Mouse (Mus musculus) urinary bladder, adult 2 months (tissue): ENCODE measurements at regions not wholly inside any gene's neighbourhood (a gene's known extent, or its start where the extent isn't known, plus 50 kb on each side); places are given as distances from the start of the nearest gene placed in this dataset.
A peak's percentile ranks its signal among the peaks of the same experiment; 100 is the strongest.

Source experiments
- DNase-seq: peaks from one replicate; pipeline ENCODE4 v3.0.0; 2022; ENCODE audit warnings: low spot score

- DNase-seq, result no peak
These were observed 62.5 kb downstream of the Arrdc4 start for GRCm38 (mm10) chr7:68686396-68687139.

GRCm38 (mm10) chr7:68682929-68683643 is 66.0 kb downstream of the Arrdc4 start:
- DNase-seq, result no peak

GRCm38 (mm10) chr7:68682318-68682728 is 66.7 kb downstream of the Arrdc4 start:
- no peak for DNase-seq

GRCm38 (mm10) chr7:68679770-68680169 is 69.3 kb downstream of the Arrdc4 start:
- no peak for DNase-seq

GRCm38 (mm10) chr7:68667790-68668732 is 81.0 kb downstream of the Arrdc4 start:
- DNase-seq, result no peak

- DNase-seq, result no peak
These were observed 81.8 kb downstream of the Arrdc4 start for GRCm38 (mm10) chr7:68667215-68667614.

- DNase-seq, result no peak
These were observed 92.7 kb downstream of the Arrdc4 start for GRCm38 (mm10) chr7:68656354-68656753.

- no peak for DNase-seq
These were observed 95.5 kb downstream of the Arrdc4 start for GRCm38 (mm10) chr7:68653534-68653933.

- no peak for DNase-seq
These were observed 97.6 kb downstream of the Arrdc4 start for GRCm38 (mm10) chr7:68651418-68651817.

- DNase-seq, result no peak
These were observed 111.4 kb downstream of the Arrdc4 start for GRCm38 (mm10) chr7:68637556-68638215.

GRCm38 (mm10) chr7:68621080-68621479 is 128.0 kb downstream of the Arrdc4 start:
- DNase-seq, result no peak

- DNase-seq, result no peak
These were observed 138.5 kb downstream of the Arrdc4 start for GRCm38 (mm10) chr7:68610499-68610898.

- DNase-seq, result no peak
These were observed 141.9 kb downstream of the Arrdc4 start for GRCm38 (mm10) chr7:68607170-68607569.

GRCm38 (mm10) chr7:68606278-68606677 is 142.8 kb downstream of the Arrdc4 start:
- no peak for DNase-seq

- DNase-seq, result no peak
These were observed 145.3 kb downstream of the Arrdc4 start for GRCm38 (mm10) chr7:68603711-68604110.

- no peak for DNase-seq
These were observed 147.0 kb downstream of the Arrdc4 start for GRCm38 (mm10) chr7:68602003-68602402.

- DNase-seq, result no peak
These were observed 155.0 kb downstream of the Arrdc4 start for GRCm38 (mm10) chr7:68594017-68594386.

GRCm38 (mm10) chr7:68593344-68594016 is 155.6 kb downstream of the Arrdc4 start:
- DNase-seq, result no peak

- DNase-seq, result no peak
These were observed 166.3 kb downstream of the Arrdc4 start for GRCm38 (mm10) chr7:68582540-68583325.

- peak; percentile 28 for DNase-seq
These were observed 168.4 kb downstream of the Arrdc4 start for GRCm38 (mm10) chr7:68580650-68581049.
